Mouse (Mus musculus) urinary bladder, postnatal 14 days (tissue): Measurements from ENCODE around the gene Flot2.

Source experiments
- DNase-seq: peaks from one replicate; pipeline ENCODE4 v3.0.0; 2021; ENCODE audit warnings: low spot score

The Flot2 gene

GRCm38 (mm10) chr11:78062563-78062962 lies 24.8 kb downstream of the Flot2 start:
- DNase-seq, result no peak

- DNase-seq, result no peak
Measured at GRCm38 (mm10) chr11:78065906-78066305, 28.2 kb downstream of the Flot2 start.

GRCm38 (mm10) chr11:78066641-78067040 lies 28.9 kb downstream of the Flot2 start:
- no peak for DNase-seq

GRCm38 (mm10) chr11:78067566-78067965 lies 29.8 kb downstream of the Flot2 start:
- no peak for DNase-seq

- DNase-seq, result no peak
Measured at GRCm38 (mm10) chr11:78069130-78069529, 31.4 kb downstream of the Flot2 start.

GRCm38 (mm10) chr11:78069646-78070045 lies 31.9 kb downstream of the Flot2 start:
- DNase-seq, result no peak

GRCm38 (mm10) chr11:78071938-78072337 lies 34.2 kb downstream of the Flot2 start:
- no peak for DNase-seq

GRCm38 (mm10) chr11:78072425-78073130 lies 34.8 kb downstream of the Flot2 start:
- no peak for DNase-seq

GRCm38 (mm10) chr11:78073577-78074276 lies 36.0 kb downstream of the Flot2 start:
- DNase-seq, result no peak

- DNase-seq, result no peak
Measured at GRCm38 (mm10) chr11:78074277-78074652, 36.5 kb downstream of the Flot2 start.

GRCm38 (mm10) chr11:78074666-78075065 lies 36.9 kb downstream of the Flot2 start:
- no peak for DNase-seq

- DNase-seq, result peak; percentile 79
Measured at GRCm38 (mm10) chr11:78079961-78080921, 42.5 kb downstream of the Flot2 start, which contains the start of gene Eral1. Eral1 (minus strand) TSS chr11:78080383.

- no peak for DNase-seq
Measured at GRCm38 (mm10) chr11:78083595-78083994, 45.9 kb downstream of the Flot2 start.

- no peak for DNase-seq
Measured at GRCm38 (mm10) chr11:78086925-78087479, 49.3 kb downstream of the Flot2 start.

GRCm38 (mm10) chr11:78087756-78088281 lies 50.1 kb downstream of the Flot2 start:
- no peak for DNase-seq

GRCm38 (mm10) chr11:78094137-78094503 lies 56.4 kb downstream of the Flot2 start:
- DNase-seq, result no peak

- DNase-seq, result peak; percentile 93
Measured at GRCm38 (mm10) chr11:78094504-78095143, 56.9 kb downstream of the Flot2 start, which contains the start of gene Fam222b. Fam222b (plus strand) TSS chr11:78094660.

GRCm38 (mm10) chr11:78095144-78095516 lies 57.4 kb downstream of the Flot2 start:
- DNase-seq, result no peak

GRCm38 (mm10) chr11:78097077-78097476 lies 59.3 kb downstream of the Flot2 start:
- no peak for DNase-seq

- no peak for DNase-seq
Measured at GRCm38 (mm10) chr11:78100746-78101145, 63.0 kb downstream of the Flot2 start.

GRCm38 (mm10) chr11:78102142-78102541 lies 64.4 kb downstream of the Flot2 start:
- DNase-seq, result no peak
